Mouse (Mus musculus): Measurements from ENCODE around the gene Cadps.

GRCm38 (mm10) chr14:12838323-12838722 is 15.4 kb upstream of the Cadps start:
- TF ChIP-seq CTCF (IDR thresholded peaks at IDR 0.05; ENCODE audit: borderline replicate concordance, control insufficient read depth, extremely low read depth, insufficient read depth, low read length, poor library complexity) (no peak), POLR2A (IDR thresholded peaks at IDR 0.05; ENCODE audit: control insufficient read depth, extremely low read depth, insufficient read depth, low read length, poor library complexity) (no peak)
